Mouse (Mus musculus): ENCODE data around the gene Olfr1164. TPM values are rescaled to one million over a fixed set of nuclear protein-coding genes. Genes with fewer than 3 reads are reported as not detected.

Gene Olfr1164
- not detected in 2 replicates for polyA plus RNA-seq (2021; fragmentation: Nextera tagmentation)
- long read RNA-seq, experiment 1: 0 reads
- long read RNA-seq, experiment 2: 0 reads

DNA sequence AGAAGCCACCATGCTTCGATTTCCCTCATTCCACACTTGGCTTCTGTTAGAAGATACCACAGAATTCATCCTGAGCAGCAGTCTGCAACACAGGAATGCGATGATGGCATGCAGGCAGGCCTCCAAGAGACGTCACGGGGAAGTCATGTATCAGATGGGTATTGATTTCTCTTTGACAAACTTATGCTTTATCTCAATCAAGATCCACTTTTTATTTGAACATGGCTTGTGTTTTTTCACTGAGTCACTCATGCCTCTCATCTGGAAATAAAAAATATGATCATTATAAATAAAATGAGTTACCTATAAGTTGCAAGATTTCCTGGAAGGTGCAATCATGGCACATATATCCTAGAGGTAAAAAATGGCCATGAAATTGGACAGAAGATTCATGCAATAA is at the start of gene Olfr1164:
Gene Olfr1164, minus strand, starts transcription at position 101 of the 400 bp plus-strand sequence.

DNA sequence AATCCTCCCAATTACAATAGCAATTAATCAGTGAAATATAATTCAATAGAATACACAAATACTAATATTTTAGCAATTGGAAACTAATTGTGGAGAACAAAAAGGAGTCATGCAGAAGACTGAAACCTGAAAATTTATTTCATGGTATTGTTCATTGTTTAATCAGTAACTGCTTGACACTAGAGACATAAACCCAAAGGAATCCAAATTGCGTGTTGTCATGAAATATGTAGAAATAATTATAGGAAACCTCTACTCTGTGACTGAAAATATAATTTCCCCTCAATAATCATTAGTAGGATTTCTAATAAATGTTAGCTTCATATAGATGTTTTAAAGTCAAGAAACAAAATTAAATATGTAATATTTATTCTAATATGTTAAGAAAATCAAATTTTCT is 34.4 kb upstream of the Olfr1164 start, which contains the start of gene Olfr1166:
Gene Olfr1166, minus strand, starts transcription at position 101 of the 400 bp plus-strand sequence.

DNA sequence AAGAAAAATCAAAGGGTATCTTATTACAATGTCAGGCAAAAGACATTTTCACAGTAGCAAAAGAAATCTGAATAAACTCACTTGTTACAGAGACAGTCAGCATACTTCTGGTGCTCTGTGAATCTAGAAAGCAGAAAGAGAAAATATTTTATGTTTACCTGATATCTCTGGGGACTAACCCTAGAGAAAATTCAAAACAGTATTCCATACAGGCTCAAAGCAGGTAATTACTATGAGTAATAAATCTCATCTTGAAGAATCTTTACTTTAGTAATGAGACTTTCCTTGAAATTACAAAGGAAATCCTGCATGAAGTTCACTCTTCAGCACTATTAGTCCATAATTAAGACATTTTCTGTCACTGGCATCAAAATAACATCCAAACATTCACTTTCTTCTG is 22.0 kb downstream of the Olfr1164 start, which contains the start of gene Olfr1163:
Gene Olfr1163, minus strand, starts transcription at position 101 of the 400 bp plus-strand sequence.

DNA sequence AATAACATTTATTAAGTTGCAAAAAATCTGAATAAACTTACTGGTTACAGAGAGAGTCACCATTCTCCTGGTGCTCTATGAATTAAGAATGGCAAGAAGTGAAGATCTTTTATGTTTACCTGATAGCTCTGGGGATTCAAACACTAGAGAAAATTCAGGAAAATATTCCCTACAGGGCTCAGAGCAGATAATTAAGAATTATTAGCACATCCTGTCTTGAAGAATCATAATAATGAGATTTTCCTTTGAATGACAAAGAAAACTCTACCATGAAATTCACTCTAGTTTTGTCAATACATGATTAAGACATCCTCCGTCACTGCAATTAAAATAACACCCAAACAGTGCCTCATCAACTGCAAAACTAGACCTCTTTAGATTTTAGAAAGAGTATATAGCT is 42.7 kb downstream of the Olfr1164 start, which contains the start of gene Olfr1162:
Gene Olfr1162, minus strand, starts transcription at position 101 of the 400 bp plus-strand sequence.

Other genes starting within 250 kb of the Olfr1164 start
- gene Olfr1150-ps1, start 250.0 kb downstream of the Olfr1164 start, polyA plus RNA-seq (2021; fragmentation: Nextera tagmentation): not detected in 2 replicates
- not detected in 2 replicates for gene Olfr1151, start 238.1 kb downstream of the Olfr1164 start, polyA plus RNA-seq (2021; fragmentation: Nextera tagmentation)
- not detected in 2 replicates for gene Olfr1152, start 227.5 kb downstream of the Olfr1164 start, polyA plus RNA-seq (2021; fragmentation: Nextera tagmentation)
- gene Olfr1153, start 199.0 kb downstream of the Olfr1164 start, polyA plus RNA-seq (2021; fragmentation: Nextera tagmentation): not detected in 2 replicates
- not detected in 2 replicates for gene Olfr1154, start 188.8 kb downstream of the Olfr1164 start, polyA plus RNA-seq (2021; fragmentation: Nextera tagmentation)
- not detected in 2 replicates for gene Olfr1155, start 148.8 kb downstream of the Olfr1164 start, polyA plus RNA-seq (2021; fragmentation: Nextera tagmentation)
- gene Olfr1156, start 140.9 kb downstream of the Olfr1164 start, polyA plus RNA-seq (2021; fragmentation: Nextera tagmentation): not detected in 2 replicates
- gene Olfr1157, start 125.7 kb downstream of the Olfr1164 start, polyA plus RNA-seq (2021; fragmentation: Nextera tagmentation): not detected in 2 replicates
- not detected in 2 replicates for gene Olfr74, start 119.3 kb downstream of the Olfr1164 start, polyA plus RNA-seq (2021; fragmentation: Nextera tagmentation)
- not detected in 2 replicates for gene Olfr1158, start 103.9 kb downstream of the Olfr1164 start, polyA plus RNA-seq (2021; fragmentation: Nextera tagmentation)
- gene Olfr1160, start 85.7 kb downstream of the Olfr1164 start, polyA plus RNA-seq (2021; fragmentation: Nextera tagmentation): not detected in 2 replicates
- not detected in 2 replicates for gene Olfr1161, start 71.2 kb downstream of the Olfr1164 start, polyA plus RNA-seq (2021; fragmentation: Nextera tagmentation)
- gene Olfr73, start 56.3 kb downstream of the Olfr1164 start, polyA plus RNA-seq (2021; fragmentation: Nextera tagmentation): not detected in 2 replicates
- not detected in 2 replicates for gene Olfr1162, start 42.8 kb downstream of the Olfr1164 start, polyA plus RNA-seq (2021; fragmentation: Nextera tagmentation)
- not detected in 2 replicates for gene Olfr1163, start 22.1 kb downstream of the Olfr1164 start, polyA plus RNA-seq (2021; fragmentation: Nextera tagmentation)
- gene Olfr1166, start 34.3 kb upstream of the Olfr1164 start, polyA plus RNA-seq (2021; fragmentation: Nextera tagmentation): not detected in 2 replicates
- gene Olfr1167, start 61.2 kb upstream of the Olfr1164 start, polyA plus RNA-seq (2021; fragmentation: Nextera tagmentation): not detected in 2 replicates
- not detected in 2 replicates for gene Olfr1168, start 87.9 kb upstream of the Olfr1164 start, polyA plus RNA-seq (2021; fragmentation: Nextera tagmentation)
- gene Olfr1170, start 134.4 kb upstream of the Olfr1164 start, polyA plus RNA-seq (2021; fragmentation: Nextera tagmentation): not detected in 2 replicates
- gene Olfr1173, start 185.9 kb upstream of the Olfr1164 start, polyA plus RNA-seq (2021; fragmentation: Nextera tagmentation): not detected in 2 replicates
- gene Olfr1174-ps, start 221.2 kb upstream of the Olfr1164 start, polyA plus RNA-seq (2021; fragmentation: Nextera tagmentation): not detected in 2 replicates
- gene Olfr1175-ps, start 233.2 kb upstream of the Olfr1164 start, polyA plus RNA-seq (2021; fragmentation: Nextera tagmentation): not detected in 2 replicates
- not detected in 2 replicates for gene Olfr1176, start 242.8 kb upstream of the Olfr1164 start, polyA plus RNA-seq (2021; fragmentation: Nextera tagmentation)